Mouse (Mus musculus) embryonic facial prominence, embryonic 14.5 days (tissue): ENCODE measurements around the gene Cdk11b. TPM values are rescaled to one million over a fixed set of nuclear protein-coding genes. Genes with fewer than 3 reads are reported as not detected.

Experiments
- ATAC-seq: fragments of 200-750 bp; cut with Nextera tagmentation; 2 replicates; pipeline ENCODE4 v1.8.0; 2017; ENCODE audit warnings: low read depth, moderate number of reproducible peaks, moderate TSS enrichment
- DNase-seq: peaks from one replicate; pipeline ENCODE4 v3.0.0-alpha.2; 2015; ENCODE audit warnings: low spot score
- H3K27ac ChIP-seq: fragments of 300-500 bp; sonication (generic); replicated peaks from 2 replicates; pipeline ENCODE4 v1.5.1; 2014; ENCODE audit warnings: low read depth, mild to moderate bottlenecking, low read length, moderate library complexity
- H3K27me3 ChIP-seq: fragments of 300-500 bp; sonication (generic); replicated peaks from 2 replicates; pipeline ENCODE4 v1.6.1; 2014; ENCODE audit warnings: low read length; ENCODE audit not compliant: control insufficient read depth, insufficient read depth
- H3K36me3 ChIP-seq: fragments of 300-500 bp; sonication (generic); 2 replicates; pipeline ENCODE4 v1.6.1; 2014; ENCODE audit warnings: low read length, mixed read lengths; ENCODE audit not compliant: control insufficient read depth, insufficient read depth
- H3K4me1 ChIP-seq: fragments of 300-500 bp; sonication (generic); 2 replicates; pipeline ENCODE4 v1.6.1; 2014; ENCODE audit warnings: antibody characterized with exemption, low read length; ENCODE audit not compliant: control insufficient read depth, insufficient read depth
- H3K4me2 ChIP-seq: fragments of 300-500 bp; sonication (generic); 2 replicates; pipeline ENCODE4 v1.6.1; 2014; ENCODE audit warnings: low read depth, mild to moderate bottlenecking, low read length, moderate library complexity, mixed read lengths
- H3K4me3 ChIP-seq: fragments of 300-500 bp; sonication (generic); 2 replicates; pipeline ENCODE4 v1.5.1; 2014; ENCODE audit warnings: low read depth, mild to moderate bottlenecking, low read length
- H3K9ac ChIP-seq: fragments of 300-500 bp; sonication (generic); 2 replicates; pipeline ENCODE4 v1.6.1; 2014; ENCODE audit warnings: low read depth, mild to moderate bottlenecking, low read length, moderate library complexity, mixed read lengths
- H3K9me3 ChIP-seq: fragments of 300-500 bp; sonication (generic); 2 replicates; pipeline ENCODE4 v1.6.1; 2016; ENCODE audit warnings: low read length; ENCODE audit not compliant: control insufficient read depth
- WGBS: fragments of 180-500 bp; shearing (Covaris S2); extraction: QIAGEN DNeasy Blood & Tissue Kit; methylation state at CpG from one replicate; pipeline ENCODE4 v1.1.7; 2014; 5-methylcytosine and 5-hydroxymethylcytosine counted together
- polyA plus RNA-seq: library from polyadenylated mRNA; unstranded; fragments of >200 nt; fragmentation: Nextera tagmentation; extraction: Ambion mirVana; gene quantifications from 2 replicates; pipeline ENCODE4 v1.2.1, GENCODE M21; 2014

The Cdk11b gene
- polyA plus RNA-seq, 1 experiment from 2014 or later, result 47.1 TPM

GRCm38 (mm10) chr4:155601997-155602456 lies 22.6 kb upstream of the Cdk11b start:
- Histone ChIP-seq H3K4me2 (peak overlapping the region; percentile 72), H3K27me3 (no peaks in the 10 kb centered on the region), H3K9me3 (no peaks in the 10 kb centered on the region), H3K9ac (peak overlapping the region; percentile 95), H3K36me3 (peaks cover 26% of the 10 kb centered on the region; the same call in 1 of the 2 replicates), H3K27ac (peak overlapping the region; percentile 99), H3K4me3 (peak overlapping the region; percentile 91), H3K4me1 (peaks cover 11% of the 10 kb centered on the region)
- ATAC-seq (peak; percentile 23; the same call in 1 of the 2 replicates), DNase-seq (peak; percentile 42)
- 1% methylated on average over 10 of the region's 31 CpGs for WGBS

DNA sequence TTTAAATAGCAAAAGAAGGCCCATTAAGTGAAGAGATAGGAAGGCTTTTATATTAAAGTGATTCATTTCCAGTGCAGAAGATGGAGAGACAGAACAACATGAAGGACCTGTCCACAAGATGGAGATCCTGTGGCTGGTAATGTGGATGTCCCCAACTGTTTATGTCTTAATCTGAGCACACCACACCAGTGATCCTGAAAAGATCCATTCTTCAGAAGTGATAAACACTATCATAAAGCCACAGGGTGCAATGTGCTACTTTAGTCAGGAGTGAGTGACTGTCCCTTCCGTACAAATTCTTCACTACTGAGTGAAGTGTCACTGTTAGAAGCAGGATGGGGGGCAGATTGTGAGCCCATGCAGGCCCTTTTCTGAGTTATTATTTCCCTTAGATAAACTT lies 21.9 kb upstream of the Cdk11b start:
- DNase-seq (no peak), ATAC-seq (no peak)
- H3K4me1 ChIP-seq, result peaks cover 11% of the 10 kb centered on the region
- peak overlapping the region; percentile 72 for H3K4me2 ChIP-seq
- H3K27ac ChIP-seq, result no peak overlapping the region
- no peaks in the 10 kb centered on the region for H3K9me3 ChIP-seq
- H3K9ac ChIP-seq, result peak overlapping the region; percentile 95; the same call in 1 of the 2 replicates
- no peaks in the 10 kb centered on the region for H3K27me3 ChIP-seq
- peaks cover 26% of the 10 kb centered on the region; the same call in 1 of the 2 replicates for H3K36me3 ChIP-seq
- 93% methylated on average over 1 of the region's 1 CpGs for WGBS
- peak overlapping the region; percentile 91 for H3K4me3 ChIP-seq

DNA sequence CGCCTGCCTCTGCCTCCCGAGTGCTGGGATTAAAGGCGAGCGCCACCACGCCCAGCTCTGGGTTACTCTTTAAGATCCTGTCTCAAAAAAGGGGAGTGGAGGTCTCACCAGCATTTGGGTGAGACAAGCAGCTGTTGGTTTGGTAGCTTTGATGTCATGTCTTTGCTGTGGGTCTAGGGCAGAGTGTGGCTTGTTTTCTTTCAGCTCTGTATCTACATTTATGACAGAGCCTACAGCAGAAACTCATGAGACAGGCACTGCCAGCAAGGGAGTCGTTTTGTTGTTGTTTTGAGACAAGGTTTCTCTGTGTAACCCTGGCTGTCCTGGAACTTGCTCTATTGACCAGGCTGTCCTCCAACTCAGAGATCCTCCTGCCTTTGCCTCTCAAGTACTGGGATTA lies 20.9 kb upstream of the Cdk11b start:
- Histone ChIP-seq H3K9me3 (no peaks in the 10 kb centered on the region), H3K27ac (no peak overlapping the region), H3K4me2 (no peak overlapping the region), H3K27me3 (no peaks in the 10 kb centered on the region), H3K4me1 (peaks cover 11% of the 10 kb centered on the region), H3K9ac (no peak overlapping the region), H3K36me3 (peaks cover 26% of the 10 kb centered on the region; the same call in 1 of the 2 replicates), H3K4me3 (no peak overlapping the region)
- no peak for DNase-seq
- ATAC-seq, result no peak
- 97% methylated on average over 6 of the region's 6 CpGs for WGBS

DNA sequence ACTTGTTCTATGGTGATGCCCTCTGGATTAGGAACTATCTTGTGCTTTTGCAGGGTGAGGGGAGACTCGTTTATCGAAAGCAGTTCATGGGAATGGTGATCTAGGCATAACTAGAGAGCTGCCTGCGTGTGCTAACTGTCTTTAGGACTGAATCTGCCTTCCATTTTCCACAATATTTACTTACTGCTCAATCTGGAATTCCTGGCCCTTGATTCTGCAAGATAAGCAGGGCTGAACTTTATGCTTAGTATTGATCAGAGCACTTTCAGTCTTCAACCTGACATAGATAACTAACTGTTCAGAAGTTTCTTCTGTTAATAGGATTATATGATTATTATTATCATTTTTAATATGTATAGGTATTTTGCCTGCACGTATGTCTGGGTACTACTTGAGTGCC lies 19.5 kb upstream of the Cdk11b start:
- ATAC-seq (no peak), DNase-seq (no peak)
- Histone ChIP-seq H3K9ac (no peak overlapping the region), H3K4me1 (peaks cover 11% of the 10 kb centered on the region), H3K4me3 (no peak overlapping the region), H3K27ac (no peak overlapping the region), H3K36me3 (peaks cover 31% of the 10 kb centered on the region), H3K27me3 (no peaks in the 10 kb centered on the region), H3K4me2 (no peak overlapping the region), H3K9me3 (no peaks in the 10 kb centered on the region)
- WGBS, result 93% methylated on average over 4 of the region's 4 CpGs

DNA sequence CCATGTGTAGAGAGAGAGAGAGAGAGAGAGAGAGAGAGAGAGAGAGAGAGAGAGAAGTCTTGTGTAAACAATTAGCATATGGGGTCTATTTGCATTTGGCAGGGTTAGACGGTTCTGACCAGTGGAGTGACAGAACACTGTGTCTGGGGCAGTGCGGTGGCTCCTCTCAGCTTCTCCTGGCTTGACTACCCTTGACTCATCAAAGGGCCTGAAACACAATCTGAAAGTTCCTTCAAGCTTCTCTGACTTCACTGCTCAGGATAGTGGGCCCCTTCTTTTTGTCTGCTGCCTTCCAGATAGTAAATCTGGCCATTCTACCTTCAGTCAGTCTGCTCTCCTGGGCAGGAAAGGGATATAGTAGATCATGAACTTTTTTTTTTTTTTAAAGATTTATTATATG lies 17.8 kb upstream of the Cdk11b start:
- Histone ChIP-seq H3K4me3 (no peak overlapping the region), H3K36me3 (peaks cover 46% of the 10 kb centered on the region)
- 66% methylated on average over 2 of the region's 2 CpGs for WGBS

GRCm38 (mm10) chr4:155611860-155612259 lies 12.8 kb upstream of the Cdk11b start:
- 90% methylated on average over 3 of the region's 3 CpGs for WGBS
- Histone ChIP-seq H3K4me1 (no peaks in the 10 kb centered on the region), H3K9me3 (no peaks in the 10 kb centered on the region), H3K4me2 (no peak overlapping the region), H3K4me3 (no peak overlapping the region), H3K9ac (no peak overlapping the region), H3K27me3 (no peaks in the 10 kb centered on the region), H3K36me3 (peaks cover 67% of the 10 kb centered on the region), H3K27ac (no peak overlapping the region)
- no peak for DNase-seq
- no peak for ATAC-seq

More for the DNA sequence above, 17.8 kb upstream of the Cdk11b start:
- Histone ChIP-seq H3K4me2 (no peak overlapping the region), H3K27me3 (no peaks in the 10 kb centered on the region), H3K9me3 (no peaks in the 10 kb centered on the region), H3K9ac (no peak overlapping the region), H3K4me1 (peaks cover 7% of the 10 kb centered on the region), H3K27ac (no peak overlapping the region)
- no peak for ATAC-seq
- DNase-seq, result no peak

DNA sequence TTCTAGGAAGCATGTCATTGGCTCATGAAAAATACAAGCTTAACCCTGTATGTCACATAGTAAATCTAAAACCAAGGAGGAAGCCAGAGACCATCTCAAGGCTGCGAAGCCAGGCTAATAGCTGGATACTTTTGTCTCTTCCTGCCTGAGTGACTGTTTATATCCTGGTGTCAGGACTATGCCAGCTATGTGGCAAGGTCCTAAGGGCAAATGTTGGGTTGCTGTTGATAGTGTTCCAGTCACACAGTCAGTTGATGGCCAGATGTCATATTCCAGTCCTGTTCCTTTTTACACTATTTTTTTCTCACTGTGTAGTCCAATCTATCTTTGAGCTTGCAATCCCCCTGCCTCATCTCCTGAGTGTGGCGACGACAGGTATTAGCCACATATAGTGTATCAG lies 11.4 kb upstream of the Cdk11b start:
- Histone ChIP-seq H3K9ac (no peak overlapping the region), H3K9me3 (no peaks in the 10 kb centered on the region), H3K4me3 (no peak overlapping the region), H3K36me3 (peaks cover 81% of the 10 kb centered on the region), H3K4me1 (no peaks in the 10 kb centered on the region), H3K27ac (no peak overlapping the region), H3K4me2 (no peak overlapping the region), H3K27me3 (no peaks in the 10 kb centered on the region)
- ATAC-seq (no peak), DNase-seq (no peak)
- 96% methylated on average over 3 of the region's 3 CpGs for WGBS

GRCm38 (mm10) chr4:155618321-155618720 lies 6.3 kb upstream of the Cdk11b start:
- Histone ChIP-seq H3K4me1 (peaks cover under 1% of the 10 kb centered on the region; the same call in 1 of the 2 replicates), H3K27ac (no peak overlapping the region), H3K4me2 (no peak overlapping the region), H3K9me3 (no peaks in the 10 kb centered on the region), H3K36me3 (peaks cover 84% of the 10 kb centered on the region), H3K4me3 (no peak overlapping the region), H3K9ac (no peak overlapping the region), H3K27me3 (no peaks in the 10 kb centered on the region)
- ATAC-seq, result no peak
- 94% methylated on average over 5 of the region's 5 CpGs for WGBS
- DNase-seq, result no peak

DNA sequence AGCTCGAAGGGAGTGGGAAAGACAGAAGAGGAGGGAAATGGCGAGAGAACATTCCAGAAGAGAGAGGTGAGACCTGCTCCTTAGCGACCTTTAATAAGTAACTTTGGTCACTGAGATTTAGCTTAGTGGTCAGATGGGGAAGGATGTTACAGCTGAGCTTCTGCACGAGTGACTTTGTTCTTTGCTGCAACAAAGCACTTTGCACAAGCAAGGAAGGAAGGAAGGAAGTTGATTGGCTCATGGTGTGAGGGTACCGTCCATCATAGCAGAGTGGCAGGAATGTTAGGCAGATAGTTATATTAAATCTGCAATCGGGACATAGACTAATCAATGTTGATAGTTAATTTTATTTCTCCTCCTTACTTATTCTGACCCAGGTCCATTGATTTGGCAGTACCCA lies 5.6 kb downstream of the Cdk11b start:
- Histone ChIP-seq H3K4me3 (no peak overlapping the region), H3K36me3 (peaks cover 85% of the 10 kb centered on the region), H3K9ac (no peak overlapping the region), H3K27me3 (no peaks in the 10 kb centered on the region), H3K9me3 (no peaks in the 10 kb centered on the region), H3K4me2 (no peak overlapping the region), H3K4me1 (no peaks in the 10 kb centered on the region), H3K27ac (no peak overlapping the region)
- DNase-seq (no peak), ATAC-seq (no peak)
- 88% methylated on average over 6 of the region's 6 CpGs for WGBS
